Mouse (Mus musculus) layer of hippocampus, postnatal 10 days (tissue): ENCODE data around the gene Dnm1. TPM values are rescaled to one million over a fixed set of nuclear protein-coding genes. Genes with fewer than 3 reads are reported as not detected.
A peak's percentile ranks its signal among the peaks of the same experiment; 100 is the strongest.

Source experiments
- DNase-seq, 2 experiments: peaks; one replicate each; pipeline ENCODE4 v3.0.0; 2021; ENCODE audit warnings: low spot score in 2 of 2
- long read RNA-seq: library from polyadenylated mRNA; stranded (forward); transcript quantifications from one replicate; pipeline ENCODE4 v2.0.0, GENCODE M21; 2023
- total RNA-seq, 2 experiments: library from RNA; stranded (reverse); gene quantifications; 2 replicates each; pipeline ENCODE4 v1.2.3; 2021

Dnm1 gene
- 100 to 1,000 TPM; 715 to 725 TPM for total RNA-seq
- long read RNA-seq, partial matches to known transcripts = 22 of 48 reads
- long read RNA-seq, other reads (novel, unspliced or antisense) = 25 of 48 reads

GRCm38 (mm10) chr2:32353007-32353542 lies at the start of gene Dnm1:
Gene Dnm1 (minus strand): TSS chr2:32353338.
- peak; percentile 98 to 99 for DNase-seq

- DNase-seq = no peak
These were observed 43.6 kb upstream of the Dnm1 start for GRCm38 (mm10) chr2:32396695-32397094.

DNA sequence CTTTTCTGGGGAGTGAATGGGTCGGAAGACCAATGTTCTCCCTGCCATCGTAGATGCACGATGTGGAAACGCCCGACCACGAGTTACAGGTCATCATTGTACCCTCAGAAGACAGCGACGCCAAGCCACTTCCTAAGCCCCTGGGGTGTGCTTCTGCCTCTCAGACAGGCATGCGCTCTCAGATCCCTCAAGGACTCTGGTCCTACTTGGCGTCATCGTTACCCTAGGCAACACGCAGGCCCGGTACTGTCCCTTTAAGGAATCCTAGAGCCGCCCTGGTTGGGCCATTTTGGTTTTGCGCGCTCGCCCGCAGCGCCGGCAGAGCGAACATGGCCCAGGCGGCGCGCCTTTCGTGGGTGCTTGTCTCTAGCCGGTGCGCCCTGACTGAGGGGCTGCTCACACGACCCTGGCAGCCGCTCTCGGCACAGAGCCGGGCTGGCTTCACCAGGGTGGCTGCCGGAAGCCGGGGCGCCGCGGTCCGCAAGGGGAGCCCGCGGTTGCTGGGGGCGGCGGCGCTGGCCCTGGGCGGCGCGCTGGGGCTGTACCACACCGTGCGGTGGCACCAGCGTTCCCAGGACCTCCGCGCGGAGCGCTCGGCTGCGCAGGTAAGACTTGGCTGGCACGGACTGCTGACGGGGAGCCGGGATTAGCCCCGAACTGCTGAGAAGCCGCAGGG lies 42.9 kb upstream of the Dnm1 start:
- peak; percentile 83 to 88 for DNase-seq

GRCm38 (mm10) chr2:32395484-32395945 lies 42.4 kb upstream of the Dnm1 start, which contains the start of gene Ptges2:
Gene Ptges2 (plus strand): TSS chr2:32395896.
- DNase-seq = peak; percentile 87 to 92

DNA sequence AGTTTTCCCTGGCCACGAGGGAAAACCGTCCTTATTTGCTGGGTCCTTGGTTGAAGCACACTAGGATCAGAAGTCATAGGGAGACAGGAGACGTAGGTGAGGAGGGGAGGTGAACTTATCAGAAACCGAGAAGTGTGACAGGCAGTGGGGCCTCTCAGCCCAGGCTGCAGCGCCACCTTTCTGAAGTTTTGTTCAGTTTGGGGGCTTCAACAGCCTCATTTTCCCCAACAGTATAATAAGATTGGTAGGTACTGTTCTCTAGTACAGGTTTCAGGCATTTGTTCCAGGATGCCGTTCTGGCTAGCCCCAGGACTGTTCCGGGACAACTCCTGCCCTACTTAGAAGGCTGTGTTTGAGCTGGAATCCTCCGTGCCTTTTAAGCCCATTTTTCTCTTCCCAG lies 41.8 kb upstream of the Dnm1 start:
- peak; percentile 44 to 57 for DNase-seq

- no peak for DNase-seq
These were observed 38.9 kb upstream of the Dnm1 start for GRCm38 (mm10) chr2:32392063-32392462.

DNA sequence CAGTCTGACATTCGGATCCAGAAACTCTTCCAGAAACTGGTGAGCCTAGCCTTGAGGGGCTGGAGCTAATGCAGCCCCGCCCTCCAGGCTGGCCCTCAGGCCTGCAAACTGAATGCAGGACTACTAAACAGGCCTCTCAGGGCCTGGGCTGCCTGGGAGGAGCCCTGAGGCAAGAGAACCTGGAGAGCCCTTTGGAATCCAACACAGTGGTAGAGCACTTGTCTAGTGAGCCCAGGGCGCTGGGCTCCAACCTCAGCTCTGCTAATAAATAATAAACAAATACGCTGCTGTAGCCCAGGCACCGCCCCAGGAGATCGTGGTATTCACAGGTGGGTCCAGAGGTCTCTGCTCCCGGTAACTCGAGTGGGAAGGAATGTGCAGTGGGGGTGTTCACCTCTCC lies 37.7 kb upstream of the Dnm1 start:
- DNase-seq = no peak

GRCm38 (mm10) chr2:32389157-32389556 lies 36.0 kb upstream of the Dnm1 start:
- no peak for DNase-seq

DNA sequence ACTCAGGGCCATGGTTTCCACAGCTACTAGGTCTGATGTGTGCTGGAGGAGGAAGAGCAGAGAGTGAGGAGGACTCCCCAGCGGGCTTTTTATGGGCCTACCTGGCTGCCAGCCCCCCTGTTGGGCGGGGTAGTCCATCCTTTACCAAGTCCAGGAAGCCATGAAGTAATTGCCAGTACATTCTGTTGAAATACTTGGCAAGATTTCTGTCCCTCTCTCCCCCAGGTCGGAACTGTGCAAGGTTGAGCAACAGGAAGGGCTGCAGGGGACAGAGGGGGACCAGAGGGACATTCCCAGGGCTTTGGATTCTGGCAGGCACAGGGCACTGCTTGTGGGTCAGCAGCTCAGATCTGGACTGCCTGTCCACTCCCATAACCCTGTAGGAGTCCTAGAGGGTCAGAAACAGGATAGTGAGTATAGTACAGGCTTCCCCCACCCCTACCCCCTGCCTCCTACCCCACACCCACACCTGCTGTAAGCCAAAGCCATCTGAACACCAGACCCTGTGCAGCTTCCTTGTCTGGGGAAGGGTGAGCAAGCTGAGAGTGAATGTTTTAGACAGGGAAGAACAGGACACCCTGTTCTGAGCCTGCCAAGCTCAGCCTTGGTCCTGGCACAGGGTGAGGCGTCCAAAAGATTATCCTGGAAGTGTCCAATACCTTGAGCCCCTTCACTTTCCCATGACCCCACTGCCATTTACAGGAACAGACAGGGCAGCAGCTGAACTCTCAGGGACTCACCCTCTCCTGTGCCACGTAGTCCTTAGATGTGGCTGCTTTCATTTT lies 34.8 kb upstream of the Dnm1 start, which contains the start of gene Lcn2:
Lcn2 (minus strand) TSS at position 547 of the 785 bp plus-strand sequence.
- DNase-seq = no peak

- DNase-seq = no peak
These were observed 29.6 kb upstream of the Dnm1 start for GRCm38 (mm10) chr2:32382689-32383088.

DNA sequence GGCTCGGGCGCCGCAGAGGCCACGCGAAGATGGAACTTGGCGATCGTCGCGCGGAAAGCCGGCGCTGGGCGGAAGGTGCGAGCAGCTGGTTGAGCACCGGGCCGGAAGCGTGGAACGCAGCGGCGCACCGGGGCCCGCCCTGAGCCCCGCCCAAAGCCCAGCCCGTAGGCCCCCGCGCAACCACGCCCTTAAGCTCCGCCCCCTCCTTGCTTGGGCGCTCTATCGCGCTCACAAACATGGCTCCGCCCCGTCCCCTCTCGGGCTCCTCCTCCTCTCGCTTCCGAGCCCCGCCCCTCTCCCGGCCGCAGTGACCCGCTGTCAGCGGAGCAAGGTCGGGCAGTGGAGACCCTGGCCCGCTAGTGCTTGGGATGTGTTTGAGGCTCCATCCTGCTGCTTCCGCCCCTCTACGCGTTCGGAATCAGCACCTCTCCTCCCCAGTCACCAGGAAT lies 28.7 kb upstream of the Dnm1 start, which contains the start of gene 1110008P14Rik:
1110008P14Rik (minus strand) TSS at position 164 of the 449 bp plus-strand sequence.
- peak; percentile 86 to 92 for DNase-seq

- peak in 1 of 2 experiments; percentile 60 for DNase-seq
These were observed 28.1 kb upstream of the Dnm1 start for GRCm38 (mm10) chr2:32381141-32381774.

DNA sequence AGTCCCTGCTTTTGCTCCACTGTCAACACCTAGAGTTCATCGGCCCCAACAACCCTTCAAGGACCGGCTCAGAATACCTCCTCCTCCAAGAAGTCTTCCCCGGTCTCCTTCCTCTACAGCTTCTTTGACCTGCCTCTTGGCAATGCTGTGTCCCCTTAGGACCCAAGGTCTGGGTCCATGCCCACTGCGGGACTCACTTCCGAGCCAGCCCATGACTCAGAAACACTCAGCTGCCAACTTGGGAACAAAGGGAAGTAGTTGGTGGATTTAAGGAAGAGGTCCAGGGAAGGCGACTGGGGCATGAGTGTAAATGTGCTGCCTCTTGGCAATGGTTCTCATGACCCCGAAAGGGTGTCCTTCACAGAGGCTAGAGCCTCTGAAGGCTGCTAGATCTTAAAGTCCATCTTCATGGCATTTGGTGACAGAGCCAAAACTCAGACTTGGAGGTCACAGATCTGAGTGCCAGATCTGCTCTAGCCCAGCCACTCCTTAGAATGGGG lies 26.9 kb upstream of the Dnm1 start:
- DNase-seq = peak in 1 of 2 experiments; percentile 54

GRCm38 (mm10) chr2:32376963-32377362 lies 23.8 kb upstream of the Dnm1 start:
- DNase-seq = no peak

- DNase-seq = no peak
These were observed 22.3 kb upstream of the Dnm1 start for GRCm38 (mm10) chr2:32375317-32375940.

GRCm38 (mm10) chr2:32374191-32374590 lies 21.1 kb upstream of the Dnm1 start:
- no peak for DNase-seq

- no peak for DNase-seq
These were observed 14.2 kb upstream of the Dnm1 start for GRCm38 (mm10) chr2:32367315-32367714.

- no peak for DNase-seq
These were observed 11.0 kb upstream of the Dnm1 start for GRCm38 (mm10) chr2:32364121-32364520.

DNA sequence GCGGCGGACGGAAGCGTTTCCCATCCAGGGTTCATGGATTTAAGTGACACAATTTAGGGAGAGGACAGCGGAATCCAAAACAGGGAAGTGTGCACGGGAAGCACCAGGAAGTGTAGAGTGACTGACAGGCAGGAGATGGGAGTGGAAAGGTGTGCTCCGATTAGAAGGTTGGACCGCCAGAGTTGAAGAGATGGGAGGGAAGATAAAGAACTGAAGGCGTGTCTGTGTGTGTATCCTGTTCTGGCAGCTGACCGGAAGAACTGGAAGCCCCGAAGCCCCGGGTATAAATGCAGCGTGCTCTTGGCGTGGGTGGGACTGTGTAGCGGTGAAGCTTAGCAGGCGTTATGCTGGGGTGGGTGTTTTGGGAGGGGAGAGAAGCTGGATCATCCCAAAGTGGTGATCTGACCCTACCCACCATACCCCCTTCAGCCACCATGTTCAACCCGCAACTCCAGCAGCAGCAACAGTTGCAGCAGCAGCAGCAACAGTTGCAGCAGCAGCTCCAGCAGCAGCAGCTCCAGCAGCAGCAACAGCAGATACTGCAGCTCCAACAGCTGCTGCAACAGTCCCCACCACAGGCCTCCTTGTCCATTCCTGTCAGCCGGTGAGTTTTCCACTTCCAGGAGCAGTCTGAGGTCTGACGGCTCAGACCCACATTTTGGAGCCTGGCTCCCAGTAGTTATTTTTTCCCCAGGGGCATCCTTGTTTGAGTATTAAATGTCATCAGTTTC lies 10.4 kb upstream of the Dnm1 start:
- no peak for DNase-seq
